Mouse (Mus musculus): ENCODE measurements around the gene Tpt1. TPM values are rescaled to one million over a fixed set of nuclear protein-coding genes. Genes with fewer than 3 reads are reported as not detected.

The Tpt1 gene
- polyA plus RNA-seq (2015; fragmentation: Nextera tagmentation; extraction: Ambion mirVana): 1,358 and 1,698 TPM in 2 replicates

GRCm38 (mm10) chr14:75844867-75845697 is at the start of gene Tpt1:
Gene Tpt1, plus strand, starts transcription at chr14:75845093.

Other genes starting within 250 kb of the Tpt1 start
- not detected in 2 replicates for gene Erich6b, start 202.8 kb upstream of the Tpt1 start, polyA plus RNA-seq (2015; fragmentation: Nextera tagmentation; extraction: Ambion mirVana)
- 10.8 and 14.7 TPM in 2 replicates for gene Cog3, start 90.6 kb upstream of the Tpt1 start, polyA plus RNA-seq (2015; fragmentation: Nextera tagmentation; extraction: Ambion mirVana)
- gene Slc25a30, start 58.1 kb upstream of the Tpt1 start, polyA plus RNA-seq (2015; fragmentation: Nextera tagmentation; extraction: Ambion mirVana): 4.3 and 9.5 TPM in 2 replicates
- 0.20 and 0.40 TPM in 2 replicates for gene Kctd4, start 109.9 kb downstream of the Tpt1 start, polyA plus RNA-seq (2015; fragmentation: Nextera tagmentation; extraction: Ambion mirVana)
- 40.7 and 44.2 TPM in 2 replicates for gene Gtf2f2, start 165.8 kb downstream of the Tpt1 start, polyA plus RNA-seq (2015; fragmentation: Nextera tagmentation; extraction: Ambion mirVana)